Mouse (Mus musculus): ENCODE data around the gene Cds2. TPM values are rescaled to one million over a fixed set of nuclear protein-coding genes. Genes with fewer than 3 reads are reported as not detected.

Gene Cds2
- polyA plus RNA-seq, 1 experiment, result 21.9 TPM

- H3K36me3 ChIP-seq (replicated peaks; ENCODE audit: low read length), result peaks cover 68% of the 10 kb centered on the region
- H3K9me3 ChIP-seq, result no peaks in the 10 kb centered on the region
- H3K4me3 ChIP-seq (replicated peaks), result peak overlapping the region; percentile 62
- no peak for TF ChIP-seq GATA1 (IDR thresholded peaks at IDR 0.05; ENCODE audit: borderline replicate concordance, low read length)
- TF ChIP-seq FLI1 (IDR thresholded peaks at IDR 0.05; ENCODE audit: low read length), result no peak
- no peaks in the 10 kb centered on the region for H3K27me3 ChIP-seq (replicated peaks)
- H3K4me1 ChIP-seq, result peaks cover 92% of the 10 kb centered on the region
Measured at GRCm38 (mm10) chr2:132290808-132291207, 27.9 kb downstream of the Cds2 start.

DNA sequence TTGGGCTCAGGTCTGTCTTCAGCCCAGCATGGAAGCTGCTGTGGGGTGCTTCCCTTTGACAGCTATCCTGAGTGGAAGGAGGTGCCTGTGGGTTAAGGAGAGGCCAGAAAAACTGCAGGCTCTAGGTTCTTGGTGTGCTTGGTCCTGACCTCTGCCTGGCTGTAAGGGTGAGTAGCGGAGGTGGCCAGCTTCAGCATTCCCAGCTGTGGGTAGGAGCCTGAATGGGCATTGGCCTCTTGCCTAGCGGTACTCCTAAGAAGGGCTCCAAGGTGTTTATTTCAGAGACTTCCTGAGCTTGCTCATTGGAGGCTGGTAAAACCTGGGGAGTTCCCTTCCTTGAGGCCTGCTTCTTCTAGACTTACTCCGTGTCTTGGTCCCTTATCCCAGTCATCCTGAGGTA, 28.3 kb downstream of the Cds2 start:
- peak overlapping the region; percentile 62 for H3K4me3 ChIP-seq (replicated peaks)
- H3K36me3 ChIP-seq (replicated peaks; ENCODE audit: low read length), result peaks cover 70% of the 10 kb centered on the region
- no peaks in the 10 kb centered on the region for H3K27me3 ChIP-seq (replicated peaks)
- no peaks in the 10 kb centered on the region for H3K9me3 ChIP-seq
- TF ChIP-seq FLI1 (IDR thresholded peaks at IDR 0.05; ENCODE audit: low read length) (no peak), GATA1 (IDR thresholded peaks at IDR 0.05; ENCODE audit: borderline replicate concordance, low read length) (no peak)
- peaks cover 93% of the 10 kb centered on the region for H3K4me1 ChIP-seq

DNA sequence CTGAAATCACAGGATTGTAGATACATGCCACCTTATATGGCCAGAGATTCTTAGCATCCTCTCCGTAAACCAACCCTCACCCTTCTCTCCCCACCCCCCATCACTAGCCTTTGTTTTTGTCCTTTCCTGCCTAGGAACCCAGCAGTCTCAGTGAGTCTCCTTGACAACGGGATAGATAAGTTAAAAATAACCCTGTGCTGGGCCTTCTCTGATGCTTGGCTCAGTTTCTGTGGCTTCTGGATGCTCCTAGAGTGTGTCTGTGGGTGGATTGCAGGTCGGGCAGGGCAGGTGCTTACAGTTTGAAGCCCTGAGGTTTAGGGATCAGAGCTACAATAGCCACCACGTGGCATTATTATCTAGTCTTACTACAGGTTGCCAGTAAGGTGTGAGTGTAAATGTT, 29.1 kb downstream of the Cds2 start:
- H3K9me3 ChIP-seq, result no peaks in the 10 kb centered on the region
- TF ChIP-seq GATA1 (IDR thresholded peaks at IDR 0.05; ENCODE audit: borderline replicate concordance, low read length) (no peak), FLI1 (IDR thresholded peaks at IDR 0.05; ENCODE audit: low read length) (no peak)
- H3K27me3 ChIP-seq (replicated peaks), result no peaks in the 10 kb centered on the region
- peaks cover 88% of the 10 kb centered on the region for H3K4me1 ChIP-seq
- H3K4me3 ChIP-seq (replicated peaks), result peak overlapping the region; percentile 66
- peaks cover 73% of the 10 kb centered on the region for H3K36me3 ChIP-seq (replicated peaks; ENCODE audit: low read length)

GRCm38 (mm10) chr2:132293694-132294450, 30.9 kb downstream of the Cds2 start:
- Histone ChIP-seq H3K4me1 (peaks cover 75% of the 10 kb centered on the region), H3K4me3 (replicated peaks) (peak overlapping the region; percentile 64), H3K36me3 (replicated peaks; ENCODE audit: low read length) (peaks cover 85% of the 10 kb centered on the region), H3K9me3 (no peaks in the 10 kb centered on the region), H3K27me3 (replicated peaks) (no peaks in the 10 kb centered on the region)
- TF ChIP-seq FLI1 (IDR thresholded peaks at IDR 0.05; ENCODE audit: low read length) (no peak), GATA1 (IDR thresholded peaks at IDR 0.05; ENCODE audit: borderline replicate concordance, low read length) (no peak)

- Histone ChIP-seq H3K4me1 (peaks cover 56% of the 10 kb centered on the region), H3K36me3 (replicated peaks; ENCODE audit: low read length) (peaks cover 100% of the 10 kb centered on the region), H3K4me3 (replicated peaks) (no peak overlapping the region), H3K9me3 (no peaks in the 10 kb centered on the region), H3K27me3 (replicated peaks) (no peaks in the 10 kb centered on the region)
- TF ChIP-seq GATA1 (IDR thresholded peaks at IDR 0.05; ENCODE audit: borderline replicate concordance, low read length), result no peak
- no peak for TF ChIP-seq FLI1 (IDR thresholded peaks at IDR 0.05; ENCODE audit: low read length)
Measured at GRCm38 (mm10) chr2:132298250-132298649, 35.3 kb downstream of the Cds2 start.

GRCm38 (mm10) chr2:132301436-132301835, 38.5 kb downstream of the Cds2 start:
- Histone ChIP-seq H3K9me3 (no peaks in the 10 kb centered on the region), H3K4me3 (replicated peaks) (no peak overlapping the region), H3K4me1 (peaks cover 57% of the 10 kb centered on the region), H3K36me3 (replicated peaks; ENCODE audit: low read length) (peaks cover 99% of the 10 kb centered on the region), H3K27me3 (replicated peaks) (no peaks in the 10 kb centered on the region)
- TF ChIP-seq FLI1 (IDR thresholded peaks at IDR 0.05; ENCODE audit: low read length), result no peak
- no peak for TF ChIP-seq GATA1 (IDR thresholded peaks at IDR 0.05; ENCODE audit: borderline replicate concordance, low read length)

GRCm38 (mm10) chr2:132305165-132305564, 42.2 kb downstream of the Cds2 start:
- TF ChIP-seq GATA1 (IDR thresholded peaks at IDR 0.05; ENCODE audit: borderline replicate concordance, low read length) (peak; percentile 56; the same call in 1 of the 3 replicates), FLI1 (IDR thresholded peaks at IDR 0.05; ENCODE audit: low read length) (no peak)
- peaks cover 99% of the 10 kb centered on the region for H3K36me3 ChIP-seq (replicated peaks; ENCODE audit: low read length)
- peak overlapping the region; percentile 66 for H3K4me3 ChIP-seq (replicated peaks)
- no peaks in the 10 kb centered on the region for H3K27me3 ChIP-seq (replicated peaks)
- H3K9me3 ChIP-seq, result no peaks in the 10 kb centered on the region
- peaks cover 93% of the 10 kb centered on the region for H3K4me1 ChIP-seq

DNA sequence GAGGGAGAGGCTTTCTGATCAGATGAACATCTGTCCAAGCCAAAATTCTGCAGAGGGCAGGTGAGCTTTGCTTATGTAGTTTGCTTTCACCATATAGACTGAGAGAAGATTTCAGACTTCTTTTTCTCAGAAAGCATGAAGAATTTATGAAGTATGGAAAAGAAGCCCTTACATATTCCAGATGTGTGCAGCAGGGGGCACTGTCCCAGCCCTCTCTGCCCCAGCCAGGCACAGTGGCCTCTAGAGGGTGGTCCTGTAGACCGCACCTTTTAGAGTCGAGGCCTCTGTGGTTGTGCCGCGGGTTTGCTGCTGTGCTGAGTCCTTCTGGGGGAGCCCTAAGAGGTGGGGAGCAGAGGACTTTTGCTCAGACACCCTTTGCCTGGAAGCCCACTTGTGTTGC, 43.0 kb downstream of the Cds2 start:
- no peak for TF ChIP-seq FLI1 (IDR thresholded peaks at IDR 0.05; ENCODE audit: low read length)
- no peak for TF ChIP-seq GATA1 (IDR thresholded peaks at IDR 0.05; ENCODE audit: borderline replicate concordance, low read length)
- no peaks in the 10 kb centered on the region for H3K9me3 ChIP-seq
- peak overlapping the region; percentile 36 for H3K4me3 ChIP-seq (replicated peaks)
- peaks cover 100% of the 10 kb centered on the region for H3K4me1 ChIP-seq
- no peaks in the 10 kb centered on the region for H3K27me3 ChIP-seq (replicated peaks)
- peaks cover 99% of the 10 kb centered on the region for H3K36me3 ChIP-seq (replicated peaks; ENCODE audit: low read length)

DNA sequence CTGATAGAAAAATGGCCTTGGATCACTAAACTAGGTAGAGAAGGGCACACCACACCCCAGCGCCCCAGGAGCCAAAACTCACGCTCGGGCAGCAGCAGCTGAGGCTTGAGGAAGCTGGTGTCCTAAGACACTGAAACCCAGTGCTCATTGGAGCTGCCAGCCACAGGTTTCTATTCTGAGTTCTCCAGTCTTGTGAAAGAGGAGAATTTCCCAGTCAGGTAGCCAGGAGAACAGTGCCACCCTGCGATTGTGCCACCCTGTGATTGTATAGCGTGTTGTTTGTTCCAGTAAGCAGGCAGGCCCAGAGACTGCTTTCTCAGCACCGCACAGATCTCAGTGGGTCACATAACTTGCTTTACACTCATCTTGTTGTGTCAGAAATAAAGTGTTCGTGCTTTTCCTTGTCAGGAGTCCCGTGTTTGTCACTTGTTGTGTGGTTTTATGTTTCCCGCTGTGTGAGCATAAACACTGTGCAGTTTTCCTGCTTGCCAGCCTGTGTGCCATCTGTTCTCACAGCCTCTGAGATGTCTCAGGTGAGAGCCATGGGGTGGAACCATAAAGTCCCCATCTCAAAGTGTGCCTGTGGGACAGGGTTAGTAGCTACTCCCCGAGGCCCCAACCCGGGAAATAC, 44.4 kb downstream of the Cds2 start:
- H3K4me1 ChIP-seq, result peaks cover 91% of the 10 kb centered on the region
- peaks cover 99% of the 10 kb centered on the region for H3K36me3 ChIP-seq (replicated peaks; ENCODE audit: low read length)
- H3K27me3 ChIP-seq (replicated peaks), result no peaks in the 10 kb centered on the region
- peak overlapping the region; percentile 5 for H3K4me3 ChIP-seq (replicated peaks)
- no peaks in the 10 kb centered on the region for H3K9me3 ChIP-seq
- TF ChIP-seq FLI1 (IDR thresholded peaks at IDR 0.05; ENCODE audit: low read length) (no peak), GATA1 (IDR thresholded peaks at IDR 0.05; ENCODE audit: borderline replicate concordance, low read length) (no peak)

GRCm38 (mm10) chr2:132308829-132309228, 45.9 kb downstream of the Cds2 start:
- no peaks in the 10 kb centered on the region for H3K27me3 ChIP-seq (replicated peaks)
- peaks cover 11% of the 10 kb centered on the region for H3K9me3 ChIP-seq
- H3K4me1 ChIP-seq, result peaks cover 80% of the 10 kb centered on the region
- H3K4me3 ChIP-seq (replicated peaks), result peak overlapping the region; percentile 69
- TF ChIP-seq FLI1 (IDR thresholded peaks at IDR 0.05; ENCODE audit: low read length) (no peak), GATA1 (IDR thresholded peaks at IDR 0.05; ENCODE audit: borderline replicate concordance, low read length) (no peak)
- peaks cover 97% of the 10 kb centered on the region for H3K36me3 ChIP-seq (replicated peaks; ENCODE audit: low read length)
